Mouse (Mus musculus): ENCODE data around the gene Sprr2a1. TPM values are rescaled to one million over a fixed set of nuclear protein-coding genes. Genes with fewer than 3 reads are reported as not detected.
"Not testable (repeated sequence)": the region's sequence is repeated elsewhere in the genome, so short reads cannot be mapped to it uniquely, and the experiment has no call there.

Sprr2a1 gene
- polyA plus RNA-seq (2014; fragmentation: Nextera tagmentation; extraction: Ambion mirVana), result not detected in 2 replicates

- H3K27ac ChIP-seq (ENCODE audit: low read depth, low read length); DNase-seq (ENCODE audit: low spot score); H3K4me3 ChIP-seq (ENCODE audit: low read depth, low read length); ATAC-seq; H3K9ac ChIP-seq (ENCODE audit: low read length); H3K4me1 ChIP-seq (ENCODE audit: control insufficient read depth, insufficient read depth, low read length); H3K4me2 ChIP-seq (ENCODE audit: low read length); H3K9me3 ChIP-seq (replicated peaks; ENCODE audit: control insufficient read depth, low read length); H3K27me3 ChIP-seq (replicated peaks; ENCODE audit: control insufficient read depth, insufficient read depth, low read length); H3K36me3 ChIP-seq (ENCODE audit: control insufficient read depth, insufficient read depth, low read length): not testable (repeated sequence)
- WGBS, result no CpG with 5 or more reads among the region's 2 CpGs
Observed at GRCm38 (mm10) chr3:92215569-92215968, at the start of gene Sprr2a1, which contains the start of gene Sprr2a2. TSS of gene Sprr2a1 (plus strand) at chr3:92215799. TSS of gene Sprr2a2 (plus strand) at chr3:92215920.

- Histone ChIP-seq H3K27me3 (replicated peaks; ENCODE audit: control insufficient read depth, insufficient read depth, low read length) (no peaks in the 10 kb centered on the region), H3K4me3 (ENCODE audit: low read depth, low read length) (no peak overlapping the region), H3K9me3 (replicated peaks; ENCODE audit: control insufficient read depth, low read length) (no peaks in the 10 kb centered on the region), H3K27ac (ENCODE audit: low read depth, low read length) (no peak overlapping the region), H3K4me2 (ENCODE audit: low read length) (no peak overlapping the region), H3K4me1 (ENCODE audit: control insufficient read depth, insufficient read depth, low read length) (no peaks in the 10 kb centered on the region), H3K36me3 (ENCODE audit: control insufficient read depth, insufficient read depth, low read length) (no peaks in the 10 kb centered on the region), H3K9ac (ENCODE audit: low read length) (no peak overlapping the region)
- DNase-seq (ENCODE audit: low spot score) (no peak), ATAC-seq (no peak)
- 84% methylated on average over 3 of the region's 3 CpGs for WGBS
Observed at GRCm38 (mm10) chr3:92169847-92170246, 45.8 kb upstream of the Sprr2a1 start.

GRCm38 (mm10) chr3:92176880-92177279 lies 38.7 kb upstream of the Sprr2a1 start:
- Histone ChIP-seq H3K9ac (ENCODE audit: low read length) (no peak overlapping the region), H3K4me3 (ENCODE audit: low read depth, low read length) (no peak overlapping the region), H3K27ac (ENCODE audit: low read depth, low read length) (no peak overlapping the region), H3K27me3 (replicated peaks; ENCODE audit: control insufficient read depth, insufficient read depth, low read length) (no peaks in the 10 kb centered on the region), H3K4me2 (ENCODE audit: low read length) (no peak overlapping the region), H3K4me1 (ENCODE audit: control insufficient read depth, insufficient read depth, low read length) (no peaks in the 10 kb centered on the region), H3K36me3 (ENCODE audit: control insufficient read depth, insufficient read depth, low read length) (no peaks in the 10 kb centered on the region), H3K9me3 (replicated peaks; ENCODE audit: control insufficient read depth, low read length) (no peaks in the 10 kb centered on the region)
- WGBS, result 83% methylated on average over 1 of the region's 1 CpGs
- ATAC-seq, result no peak
- no peak for DNase-seq (ENCODE audit: low spot score)

GRCm38 (mm10) chr3:92195512-92196200 lies 19.9 kb upstream of the Sprr2a1 start:
- H3K4me2 ChIP-seq (ENCODE audit: low read length), result no peak overlapping the region
- DNase-seq (ENCODE audit: low spot score), result no peak
- H3K27me3 ChIP-seq (replicated peaks; ENCODE audit: control insufficient read depth, insufficient read depth, low read length), result no peaks in the 10 kb centered on the region
- no peak overlapping the region for H3K9ac ChIP-seq (ENCODE audit: low read length)
- H3K4me3 ChIP-seq (ENCODE audit: low read depth, low read length), result no peak overlapping the region
- H3K4me1 ChIP-seq (ENCODE audit: control insufficient read depth, insufficient read depth, low read length), result no peaks in the 10 kb centered on the region
- ATAC-seq, result no peak
- no peaks in the 10 kb centered on the region for H3K36me3 ChIP-seq (ENCODE audit: control insufficient read depth, insufficient read depth, low read length)
- no peak overlapping the region for H3K27ac ChIP-seq (ENCODE audit: low read depth, low read length)
- no peaks in the 10 kb centered on the region for H3K9me3 ChIP-seq (replicated peaks; ENCODE audit: control insufficient read depth, low read length)
- WGBS, result 85% methylated on average over 6 of the region's 6 CpGs

- H3K9me3 ChIP-seq (replicated peaks; ENCODE audit: control insufficient read depth, low read length); H3K4me2 ChIP-seq (ENCODE audit: low read length); H3K4me3 ChIP-seq (ENCODE audit: low read depth, low read length); H3K27ac ChIP-seq (ENCODE audit: low read depth, low read length); DNase-seq (ENCODE audit: low spot score); H3K9ac ChIP-seq (ENCODE audit: low read length); H3K36me3 ChIP-seq (ENCODE audit: control insufficient read depth, insufficient read depth, low read length); H3K4me1 ChIP-seq (ENCODE audit: control insufficient read depth, insufficient read depth, low read length); ATAC-seq; H3K27me3 ChIP-seq (replicated peaks; ENCODE audit: control insufficient read depth, insufficient read depth, low read length): not testable (repeated sequence)
- no CpG with 5 or more reads among the region's 16 CpGs for WGBS
Observed at GRCm38 (mm10) chr3:92211133-92211925, 4.3 kb upstream of the Sprr2a1 start.

- no CpG with 5 or more reads among the region's 1 CpGs for WGBS
- not testable (repeated sequence) for H3K27ac ChIP-seq (ENCODE audit: low read depth, low read length)
Observed at GRCm38 (mm10) chr3:92212059-92212458, 3.5 kb upstream of the Sprr2a1 start.

GRCm38 (mm10) chr3:92213651-92214050 lies 1.9 kb upstream of the Sprr2a1 start:
- ATAC-seq; H3K27me3 ChIP-seq (replicated peaks; ENCODE audit: control insufficient read depth, insufficient read depth, low read length); H3K27ac ChIP-seq (ENCODE audit: low read depth, low read length); H3K4me1 ChIP-seq (ENCODE audit: control insufficient read depth, insufficient read depth, low read length); H3K4me2 ChIP-seq (ENCODE audit: low read length); H3K4me3 ChIP-seq (ENCODE audit: low read depth, low read length); H3K9ac ChIP-seq (ENCODE audit: low read length); DNase-seq (ENCODE audit: low spot score); H3K36me3 ChIP-seq (ENCODE audit: control insufficient read depth, insufficient read depth, low read length); H3K9me3 ChIP-seq (replicated peaks; ENCODE audit: control insufficient read depth, low read length): not testable (repeated sequence)

More at GRCm38 (mm10) chr3:92212059-92212458, 3.5 kb upstream of the Sprr2a1 start:
- H3K4me3 ChIP-seq (ENCODE audit: low read depth, low read length); H3K36me3 ChIP-seq (ENCODE audit: control insufficient read depth, insufficient read depth, low read length); ATAC-seq; H3K27me3 ChIP-seq (replicated peaks; ENCODE audit: control insufficient read depth, insufficient read depth, low read length); H3K9me3 ChIP-seq (replicated peaks; ENCODE audit: control insufficient read depth, low read length); H3K4me2 ChIP-seq (ENCODE audit: low read length); DNase-seq (ENCODE audit: low spot score); H3K9ac ChIP-seq (ENCODE audit: low read length); H3K4me1 ChIP-seq (ENCODE audit: control insufficient read depth, insufficient read depth, low read length): not testable (repeated sequence)

GRCm38 (mm10) chr3:92219031-92219430 lies 3.4 kb downstream of the Sprr2a1 start:
- H3K9ac ChIP-seq (ENCODE audit: low read length); H3K9me3 ChIP-seq (replicated peaks; ENCODE audit: control insufficient read depth, low read length); H3K27ac ChIP-seq (ENCODE audit: low read depth, low read length); H3K4me2 ChIP-seq (ENCODE audit: low read length); ATAC-seq; H3K36me3 ChIP-seq (ENCODE audit: control insufficient read depth, insufficient read depth, low read length); H3K27me3 ChIP-seq (replicated peaks; ENCODE audit: control insufficient read depth, insufficient read depth, low read length); H3K4me3 ChIP-seq (ENCODE audit: low read depth, low read length); DNase-seq (ENCODE audit: low spot score); H3K4me1 ChIP-seq (ENCODE audit: control insufficient read depth, insufficient read depth, low read length): not testable (repeated sequence)
- WGBS, result no CpG with 5 or more reads among the region's 8 CpGs

GRCm38 (mm10) chr3:92223708-92224107 lies 8.1 kb downstream of the Sprr2a1 start:
- not testable (repeated sequence) for H3K9me3 ChIP-seq (replicated peaks; ENCODE audit: control insufficient read depth, low read length); H3K4me3 ChIP-seq (ENCODE audit: low read depth, low read length); H3K27ac ChIP-seq (ENCODE audit: low read depth, low read length); ATAC-seq; H3K4me2 ChIP-seq (ENCODE audit: low read length); H3K9ac ChIP-seq (ENCODE audit: low read length); DNase-seq (ENCODE audit: low spot score); H3K4me1 ChIP-seq (ENCODE audit: control insufficient read depth, insufficient read depth, low read length); H3K36me3 ChIP-seq (ENCODE audit: control insufficient read depth, insufficient read depth, low read length); H3K27me3 ChIP-seq (replicated peaks; ENCODE audit: control insufficient read depth, insufficient read depth, low read length)

Measured in forebrain, embryonic 14.5 days (tissue).